Mouse (Mus musculus) cerebellum, postnatal 25 days (tissue): ENCODE results near the gene Fgf8.

ENCODE experiments used
- DNase-seq, 2 experiments: peaks; one replicate each; pipeline ENCODE4 v3.0.0; 2021; ENCODE audit warnings: mixed read lengths in 2 of 2

Fgf8 gene

GRCm38 (mm10) chr19:45742218-45742983 is at the start of gene Fgf8:
Fgf8 (minus strand) TSS chr19:45742915.
- peak; percentile 17 to 26 for DNase-seq

GRCm38 (mm10) chr19:45792404-45792803 is 49.7 kb upstream of the Fgf8 start:
- no peak for DNase-seq

- no peak for DNase-seq
Measured at GRCm38 (mm10) chr19:45789888-45790874, 47.5 kb upstream of the Fgf8 start.

GRCm38 (mm10) chr19:45789365-45789764 is 46.6 kb upstream of the Fgf8 start:
- no peak for DNase-seq

- DNase-seq: no peak
Measured at GRCm38 (mm10) chr19:45788337-45788736, 45.6 kb upstream of the Fgf8 start.

GRCm38 (mm10) chr19:45787450-45787849 is 44.7 kb upstream of the Fgf8 start:
- no peak for DNase-seq

- no peak for DNase-seq
Measured at GRCm38 (mm10) chr19:45785470-45785869, 42.8 kb upstream of the Fgf8 start.

- DNase-seq: peak in 1 of 2 experiments; percentile 22
Measured at GRCm38 (mm10) chr19:45783933-45784576, 41.3 kb upstream of the Fgf8 start.

- DNase-seq: peak; percentile 98 to 99
Measured at GRCm38 (mm10) chr19:45783181-45783932, 40.6 kb upstream of the Fgf8 start, which contains the start of gene Mgea5. Mgea5 (minus strand) TSS chr19:45783837.

- peak; percentile 72 to 81 for DNase-seq
Measured at GRCm38 (mm10) chr19:45782315-45783001, 39.7 kb upstream of the Fgf8 start.

GRCm38 (mm10) chr19:45781676-45782075 is 39.0 kb upstream of the Fgf8 start:
- no peak for DNase-seq

GRCm38 (mm10) chr19:45780350-45780915 is 37.7 kb upstream of the Fgf8 start:
- DNase-seq: no peak

- DNase-seq: no peak
Measured at GRCm38 (mm10) chr19:45775486-45775885, 32.8 kb upstream of the Fgf8 start.

GRCm38 (mm10) chr19:45771501-45771900 is 28.8 kb upstream of the Fgf8 start:
- no peak for DNase-seq

GRCm38 (mm10) chr19:45760810-45761209 is 18.1 kb upstream of the Fgf8 start:
- no peak for DNase-seq

- no peak for DNase-seq
Measured at GRCm38 (mm10) chr19:45758671-45759070, 16.0 kb upstream of the Fgf8 start.

- DNase-seq: no peak
Measured at GRCm38 (mm10) chr19:45753551-45753950, 10.8 kb upstream of the Fgf8 start.

- no peak for DNase-seq
Measured at GRCm38 (mm10) chr19:45751881-45752280, 9.2 kb upstream of the Fgf8 start.

GRCm38 (mm10) chr19:45749243-45750043 is 6.7 kb upstream of the Fgf8 start, which contains the start of gene Npm3:
Npm3 (minus strand) TSS chr19:45749591.
- peak; percentile 74 to 88 for DNase-seq

GRCm38 (mm10) chr19:45748691-45749242 is 6.1 kb upstream of the Fgf8 start:
- DNase-seq: peak; percentile 24 to 27
